Mouse (Mus musculus) CH12.LX (cell line): ENCODE measurements around the gene Casz1.

Experiments
- CTCF ChIP-seq, 2 experiments: IDR thresholded peaks in 1 of 2; conservative IDR thresholded peaks in 1 of 2; 2 replicates each; pipeline ENCODE4 v1.5.1; 2011 to 2012; ENCODE audit warnings: low read depth in 2 of 2, low read length in 2 of 2, improper control_type of control experiment in 1 of 2, inconsistent platforms in 1 of 2, mild to moderate bottlenecking in 1 of 2, moderate library complexity in 1 of 2
- NRF1 ChIP-seq: IDR thresholded peaks from 2 replicates; pipeline ENCODE4 v1.6.1; 2014; ENCODE audit warnings: low read depth, mild to moderate bottlenecking, inconsistent platforms, low read length, improper control_type of control experiment, moderate library complexity
- PAX5 ChIP-seq: IDR thresholded peaks from 2 replicates; pipeline ENCODE4 v1.6.1; 2012; ENCODE audit warnings: low read length, inconsistent platforms, mixed read lengths
- POLR2A ChIP-seq: IDR thresholded peaks from 2 replicates; pipeline ENCODE4 v1.6.1; 2011; ENCODE audit warnings: low read depth, mild to moderate bottlenecking, improper control_type of control experiment, low read length
- UBTF ChIP-seq: IDR thresholded peaks from 2 replicates; pipeline ENCODE4 v1.6.1; 2012; ENCODE audit warnings: low read depth, mild to moderate bottlenecking, inconsistent platforms, low read length, improper control_type of control experiment, moderate library complexity
- ZC3H11A ChIP-seq: IDR thresholded peaks from 2 replicates; pipeline ENCODE4 v1.6.1; 2012; ENCODE audit warnings: low read depth, mild to moderate bottlenecking, inconsistent platforms, low read length, improper control_type of control experiment

DNA sequence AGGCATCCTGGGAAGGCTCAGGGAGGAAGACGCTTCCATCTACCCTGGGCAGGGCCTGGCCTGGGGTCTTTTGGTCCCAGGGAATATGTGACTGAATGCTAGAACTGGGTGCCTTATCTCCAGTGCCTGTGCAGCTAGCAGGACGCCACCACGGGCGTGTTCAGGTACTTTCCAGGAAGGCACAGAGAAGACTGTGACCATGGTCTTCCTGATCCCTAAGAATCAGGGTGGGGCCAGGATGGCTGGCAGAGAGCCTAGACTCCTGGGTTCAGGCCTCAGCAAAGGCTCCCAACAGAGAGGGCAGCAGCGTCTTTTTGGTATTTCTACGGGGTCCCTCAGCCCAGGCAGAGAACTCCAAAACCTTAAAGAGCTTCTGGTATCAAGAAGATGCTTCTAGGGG, 146.3 kb downstream of the Casz1 start:
- TF ChIP-seq POLR2A (no peak), ZC3H11A (no peak), CTCF (conservative IDR thresholded peaks at IDR 0.05 in 1 of 2, IDR thresholded peaks at IDR 0.05 in 1 of 2; ENCODE audit: low read depth in 2 of 2, low read length in 2 of 2) (no peak), NRF1 (no peak), UBTF (no peak), PAX5 (no peak)
